Mouse (Mus musculus): ENCODE results near the gene Mfng.

- TF ChIP-seq POLR2A (IDR thresholded peaks at IDR 0.05; ENCODE audit: borderline replicate concordance, extremely low read depth, low read depth, low read length) (no peak), CTCF (IDR thresholded peaks at IDR 0.05; ENCODE audit: insufficient read depth, low read length) (peak; percentile 93)
Measured at GRCm38 (mm10) chr15:78778077-78778870, 5.0 kb upstream of the Mfng start.

All from lung, adult 2 months (tissue).